Mouse (Mus musculus) kidney, adult 2 months (tissue): ENCODE results near the gene Clec3b.

ENCODE experiments used
- CTCF ChIP-seq: fragments of 200-500 bp; conservative IDR thresholded peaks from 2 replicates; pipeline ENCODE4 v1.5.1; 2011; ENCODE audit warnings: low read depth, mild to moderate bottlenecking, control low read depth, low read length, moderate library complexity, mixed read lengths; ENCODE audit not compliant: insufficient read depth, insufficient read length
- POLR2A ChIP-seq: fragments of 200-500 bp; IDR thresholded peaks from one replicate; pipeline ENCODE4 v1.6.1; 2011; ENCODE audit warnings: low read depth, low read length, control low read depth

DNA sequence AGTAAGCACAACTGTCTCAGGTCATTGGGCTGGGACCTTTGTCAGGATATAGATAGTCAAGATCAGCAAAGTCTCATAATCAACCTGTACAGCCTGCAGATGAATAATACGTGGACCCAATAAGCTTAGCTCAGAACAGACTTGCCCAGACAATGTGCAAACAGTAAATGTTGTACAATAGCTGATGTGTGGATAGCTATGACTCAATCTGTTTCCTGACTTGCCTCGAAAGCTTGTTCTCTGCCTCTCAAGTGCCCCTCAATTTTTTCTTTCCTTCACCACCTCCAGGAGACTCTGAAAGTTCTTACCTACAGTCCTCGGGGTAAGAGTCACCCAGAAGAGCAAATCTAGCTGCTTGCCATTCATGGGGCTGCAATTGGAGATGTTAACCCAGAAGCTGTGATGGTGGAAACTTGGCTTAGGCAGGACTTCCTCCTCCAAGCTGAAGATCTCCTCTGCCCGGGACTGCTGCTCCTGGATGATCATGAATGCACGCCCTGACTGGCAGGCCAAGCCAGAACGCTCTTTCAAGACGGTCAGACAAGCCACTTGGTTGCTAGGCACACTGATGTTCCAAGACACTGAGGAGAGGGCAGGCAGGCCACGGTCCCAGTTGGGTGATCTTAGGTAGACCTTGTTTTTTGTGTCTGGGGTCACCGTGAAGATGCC lies 26.8 kb downstream of the Clec3b start:
- no peak for TF ChIP-seq CTCF
- TF ChIP-seq POLR2A: no peak
